Mouse (Mus musculus): ENCODE measurements around the gene Tdo2.

Gene Tdo2

GRCm38 (mm10) chr3:81943097-81943496, 32.9 kb downstream of the Tdo2 start:
- in situ Hi-C loops (cut with MseI, MboI) = no loop called here

- in situ Hi-C loops (cut with MseI, MboI) = no loop called here
Measured at GRCm38 (mm10) chr3:81942341-81942740, 33.7 kb downstream of the Tdo2 start.

- in situ Hi-C loops (cut with MseI, MboI) = no loop called here
Measured at GRCm38 (mm10) chr3:81938924-81939323, 37.1 kb downstream of the Tdo2 start.

- in situ Hi-C loops (cut with MseI, MboI) = no loop called here
Measured at GRCm38 (mm10) chr3:81933348-81933747, 42.7 kb downstream of the Tdo2 start.

GRCm38 (mm10) chr3:81932141-81933101, 43.6 kb downstream of the Tdo2 start, which contains the start of gene Ctso:
TSS of gene Ctso (plus strand) at chr3:81932601.
- in situ Hi-C loops (cut with MseI, MboI) = no loop called here

- in situ Hi-C loops (cut with MseI, MboI) = no loop called here
Measured at GRCm38 (mm10) chr3:81931695-81932094, 44.3 kb downstream of the Tdo2 start.

GRCm38 (mm10) chr3:81929073-81929472, 46.9 kb downstream of the Tdo2 start:
- in situ Hi-C loops (cut with MseI, MboI) = no loop called here

- in situ Hi-C loops (cut with MseI, MboI) = no loop called here
Measured at GRCm38 (mm10) chr3:81926764-81927325, 49.2 kb downstream of the Tdo2 start.

- in situ Hi-C loops (cut with MseI, MboI) = no loop called here
Measured at GRCm38 (mm10) chr3:81925856-81926255, 50.1 kb downstream of the Tdo2 start.

GRCm38 (mm10) chr3:81924931-81925330, 51.1 kb downstream of the Tdo2 start:
- in situ Hi-C loops (cut with MseI, MboI) = no loop called here

GRCm38 (mm10) chr3:81922910-81923309, 53.1 kb downstream of the Tdo2 start:
- in situ Hi-C loops (cut with MseI, MboI) = no loop called here

- in situ Hi-C loops (cut with MseI, MboI) = no loop called here
Measured at GRCm38 (mm10) chr3:81919681-81920080, 56.3 kb downstream of the Tdo2 start.

- in situ Hi-C loops (cut with MseI, MboI) = no loop called here
Measured at GRCm38 (mm10) chr3:81918215-81918614, 57.8 kb downstream of the Tdo2 start.

GRCm38 (mm10) chr3:81917354-81917935, 58.6 kb downstream of the Tdo2 start:
- in situ Hi-C loops (cut with MseI, MboI) = no loop called here

GRCm38 (mm10) chr3:81916030-81916686, 59.8 kb downstream of the Tdo2 start:
- in situ Hi-C loops (cut with MseI, MboI) = no loop called here

GRCm38 (mm10) chr3:81910286-81911036, 65.5 kb downstream of the Tdo2 start:
- in situ Hi-C loops (cut with MseI, MboI) = no loop called here

Measured in mouse trophoblast stem cell (cell line).